Mouse (Mus musculus) lung, adult 2 months (tissue): ENCODE data around the gene Ctdnep1.

Source experiments
- CTCF ChIP-seq: fragments of 200-500 bp; IDR thresholded peaks from 2 replicates; pipeline ENCODE4 v1.5.1; 2011; ENCODE audit warnings: mild to moderate bottlenecking, low read length, control low read depth; ENCODE audit not compliant: insufficient read depth
- POLR2A ChIP-seq: fragments of 200-500 bp; IDR thresholded peaks from 2 replicates; pipeline ENCODE4 v1.6.1; 2011; ENCODE audit warnings: low read depth, mild to moderate bottlenecking, control low read depth, low read length, borderline replicate concordance; ENCODE audit errors: extremely low read depth

- TF ChIP-seq POLR2A (peak; percentile 94), CTCF (no peak)
These were observed 488 bp upstream of the Ctdnep1 start for GRCm38 (mm10) chr11:69980196-69981140.
